Mouse (Mus musculus): Measurements from ENCODE around the gene Skp2. TPM values are rescaled to one million over a fixed set of nuclear protein-coding genes. Genes with fewer than 3 reads are reported as not detected.
"Not testable (repeated sequence)": the region's sequence is repeated elsewhere in the genome, so short reads cannot be mapped to it uniquely, and the experiment has no call there.

The Skp2 gene
- polyA plus RNA-seq (2014; fragmentation: Nextera tagmentation; extraction: Ambion mirVana), result 19.7 and 25.7 TPM in 2 replicates

DNA sequence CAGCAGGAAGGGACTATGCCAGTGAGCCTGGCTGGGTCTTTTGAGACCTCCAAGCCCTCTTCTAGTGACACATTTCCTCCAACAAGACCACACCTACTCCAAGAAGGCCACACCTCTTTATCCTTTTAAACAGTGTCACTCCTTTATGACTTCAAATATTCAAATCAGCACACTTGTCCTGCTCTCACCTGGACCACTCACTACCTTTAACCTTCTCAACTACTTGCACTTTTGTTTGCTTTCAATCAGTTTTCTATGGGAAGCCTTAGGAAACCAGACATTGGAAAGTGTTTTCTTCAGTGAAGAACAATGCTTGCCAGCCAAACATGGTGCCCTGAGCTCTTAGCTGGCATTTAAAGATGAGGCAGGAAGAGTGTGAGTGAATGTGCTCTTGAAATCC, at the start of gene Skp2:
Skp2 (minus strand) TSS at position 101 of the 400 bp plus-strand sequence.
- Histone ChIP-seq H3K27ac (no peak within 1 kb of the TSS), H3K9ac (no peak within 1 kb of the TSS), H3K4me1 (replicated peaks; ENCODE audit: control insufficient read depth, insufficient read depth, low read length) (no peaks in the 10 kb centered on the region), H3K36me3 (replicated peaks; ENCODE audit: control insufficient read depth, insufficient read depth) (peaks cover 71% of the 10 kb centered on the region), H3K4me2 (replicated peaks) (no peak within 1 kb of the TSS), H3K4me3 (replicated peaks; ENCODE audit: low read length) (no peak within 1 kb of the TSS), H3K27me3 (ENCODE audit: control insufficient read depth, insufficient read depth, low read length) (no peaks in the 10 kb centered on the region), H3K9me3 (ENCODE audit: control insufficient read depth, low read length) (no peaks in the 10 kb centered on the region)
- no peak for ATAC-seq (ENCODE audit: low FRiP score)
- DNase-seq (ENCODE audit: low spot score), result no peak

- no peak overlapping the region for H3K9ac ChIP-seq
- DNase-seq (ENCODE audit: low spot score) (no peak), ATAC-seq (ENCODE audit: low FRiP score) (no peak)
- peaks cover 30% of the 10 kb centered on the region for H3K36me3 ChIP-seq (replicated peaks; ENCODE audit: control insufficient read depth, insufficient read depth)
- no peak overlapping the region for H3K4me2 ChIP-seq (replicated peaks)
- WGBS, result 64% methylated on average over 6 of the region's 6 CpGs
- H3K27ac ChIP-seq, result no peak overlapping the region
- H3K4me3 ChIP-seq (replicated peaks; ENCODE audit: low read length), result no peak overlapping the region
- no peaks in the 10 kb centered on the region for H3K9me3 ChIP-seq (ENCODE audit: control insufficient read depth, low read length)
- no peaks in the 10 kb centered on the region for H3K4me1 ChIP-seq (replicated peaks; ENCODE audit: control insufficient read depth, insufficient read depth, low read length)
- H3K27me3 ChIP-seq (ENCODE audit: control insufficient read depth, insufficient read depth, low read length), result no peaks in the 10 kb centered on the region
These were observed 43.2 kb upstream of the Skp2 start for GRCm38 (mm10) chr15:9198421-9198820.

DNA sequence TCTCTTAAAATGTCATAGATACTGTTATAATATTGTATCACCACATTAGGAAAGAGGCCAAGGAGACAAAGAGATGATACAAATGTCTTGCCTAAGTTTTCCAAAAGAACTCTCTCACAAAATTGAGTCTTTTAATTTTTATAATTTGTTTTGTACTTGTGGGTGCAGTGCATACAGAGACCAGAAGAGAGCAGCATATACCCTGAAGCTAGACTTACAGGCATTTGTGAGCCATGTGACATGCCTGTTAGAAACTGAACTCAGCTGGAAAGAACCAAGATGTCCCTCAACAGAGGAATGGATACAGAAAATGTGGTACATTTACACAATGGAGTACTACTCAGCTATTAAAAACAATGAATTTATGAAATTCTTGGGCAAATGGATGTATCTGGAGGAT, 37.5 kb upstream of the Skp2 start:
- H3K4me1 ChIP-seq (replicated peaks; ENCODE audit: control insufficient read depth, insufficient read depth, low read length); H3K9ac ChIP-seq; ATAC-seq (ENCODE audit: low FRiP score); DNase-seq (ENCODE audit: low spot score); H3K9me3 ChIP-seq (ENCODE audit: control insufficient read depth, low read length); H3K4me3 ChIP-seq (replicated peaks; ENCODE audit: low read length); H3K27me3 ChIP-seq (ENCODE audit: control insufficient read depth, insufficient read depth, low read length); H3K4me2 ChIP-seq (replicated peaks); H3K27ac ChIP-seq: not testable (repeated sequence)
- H3K36me3 ChIP-seq (replicated peaks; ENCODE audit: control insufficient read depth, insufficient read depth), result peaks cover 52% of the 10 kb centered on the region

- Histone ChIP-seq H3K27ac (no peak overlapping the region), H3K27me3 (ENCODE audit: control insufficient read depth, insufficient read depth, low read length) (no peaks in the 10 kb centered on the region), H3K36me3 (replicated peaks; ENCODE audit: control insufficient read depth, insufficient read depth) (peaks cover 55% of the 10 kb centered on the region), H3K9ac (no peak overlapping the region), H3K4me2 (replicated peaks) (no peak overlapping the region), H3K9me3 (ENCODE audit: control insufficient read depth, low read length) (no peaks in the 10 kb centered on the region), H3K4me1 (replicated peaks; ENCODE audit: control insufficient read depth, insufficient read depth, low read length) (no peaks in the 10 kb centered on the region), H3K4me3 (replicated peaks; ENCODE audit: low read length) (no peak overlapping the region)
- WGBS, result 98% methylated on average over 2 of the region's 2 CpGs
- DNase-seq (ENCODE audit: low spot score), result no peak
- no peak for ATAC-seq (ENCODE audit: low FRiP score)
These were observed 34.6 kb upstream of the Skp2 start for GRCm38 (mm10) chr15:9189796-9190195.

DNA sequence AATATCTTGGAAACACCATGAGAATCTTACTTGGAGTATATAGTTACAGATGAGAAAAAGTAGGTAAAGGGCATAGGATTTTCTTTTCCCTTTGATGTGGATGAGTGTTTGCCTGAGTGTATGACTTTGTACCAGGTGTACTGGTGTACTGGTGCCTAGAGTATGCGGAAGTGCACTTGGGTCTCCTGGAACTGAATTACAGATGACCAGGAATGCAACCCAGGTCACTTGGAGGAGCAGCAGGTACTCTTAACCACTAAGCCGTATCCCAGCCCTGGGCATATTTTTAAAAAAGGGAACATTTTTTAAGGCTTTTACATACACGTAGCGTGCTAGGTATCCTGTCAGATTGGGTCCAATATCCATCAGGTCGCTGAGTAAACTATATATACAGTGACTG, 28.8 kb upstream of the Skp2 start:
- Histone ChIP-seq H3K4me2 (replicated peaks) (no peak overlapping the region), H3K4me3 (replicated peaks; ENCODE audit: low read length) (no peak overlapping the region), H3K4me1 (replicated peaks; ENCODE audit: control insufficient read depth, insufficient read depth, low read length) (no peaks in the 10 kb centered on the region), H3K27me3 (ENCODE audit: control insufficient read depth, insufficient read depth, low read length) (no peaks in the 10 kb centered on the region), H3K36me3 (replicated peaks; ENCODE audit: control insufficient read depth, insufficient read depth) (peaks cover 65% of the 10 kb centered on the region), H3K9ac (no peak overlapping the region), H3K27ac (no peak overlapping the region), H3K9me3 (ENCODE audit: control insufficient read depth, low read length) (no peaks in the 10 kb centered on the region)
- DNase-seq (ENCODE audit: low spot score) (no peak), ATAC-seq (ENCODE audit: low FRiP score) (no peak)
- 98% methylated on average over 5 of the region's 5 CpGs for WGBS

GRCm38 (mm10) chr15:9177038-9177437, 21.8 kb upstream of the Skp2 start:
- no peak overlapping the region for H3K4me3 ChIP-seq (replicated peaks; ENCODE audit: low read length)
- DNase-seq (ENCODE audit: low spot score) (no peak), ATAC-seq (ENCODE audit: low FRiP score) (no peak)
- no peak overlapping the region for H3K27ac ChIP-seq
- H3K36me3 ChIP-seq (replicated peaks; ENCODE audit: control insufficient read depth, insufficient read depth), result peaks cover 61% of the 10 kb centered on the region
- H3K27me3 ChIP-seq (ENCODE audit: control insufficient read depth, insufficient read depth, low read length), result no peaks in the 10 kb centered on the region
- H3K4me2 ChIP-seq (replicated peaks), result no peak overlapping the region
- WGBS, result 95% methylated on average over 3 of the region's 3 CpGs
- no peak overlapping the region for H3K9ac ChIP-seq
- H3K9me3 ChIP-seq (ENCODE audit: control insufficient read depth, low read length), result no peaks in the 10 kb centered on the region
- no peaks in the 10 kb centered on the region for H3K4me1 ChIP-seq (replicated peaks; ENCODE audit: control insufficient read depth, insufficient read depth, low read length)

DNA sequence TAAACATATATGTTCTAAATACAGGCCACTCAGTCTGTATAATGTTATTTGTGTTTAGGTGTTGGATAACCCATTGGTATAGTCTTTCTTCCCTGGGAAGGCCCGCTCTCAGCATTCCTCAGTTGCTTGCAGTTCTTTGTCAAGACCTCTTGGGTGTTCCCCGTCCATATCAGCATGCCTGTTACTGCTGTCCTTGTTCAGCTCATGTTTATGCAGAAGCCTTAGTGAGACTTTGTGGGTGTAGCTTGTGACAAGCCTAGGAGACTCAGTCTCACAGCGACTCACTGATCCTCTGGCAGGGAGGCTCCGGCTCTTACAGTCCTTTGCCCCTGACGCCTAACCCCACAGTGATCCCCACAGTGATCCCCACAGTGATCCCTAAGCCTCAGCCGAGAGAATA, 8.9 kb upstream of the Skp2 start:
- Histone ChIP-seq H3K4me2 (replicated peaks) (no peak overlapping the region), H3K27ac (no peak overlapping the region), H3K9me3 (ENCODE audit: control insufficient read depth, low read length) (no peaks in the 10 kb centered on the region), H3K4me3 (replicated peaks; ENCODE audit: low read length) (no peak overlapping the region), H3K27me3 (ENCODE audit: control insufficient read depth, insufficient read depth, low read length) (no peaks in the 10 kb centered on the region), H3K4me1 (replicated peaks; ENCODE audit: control insufficient read depth, insufficient read depth, low read length) (no peaks in the 10 kb centered on the region), H3K36me3 (replicated peaks; ENCODE audit: control insufficient read depth, insufficient read depth) (peaks cover 58% of the 10 kb centered on the region), H3K9ac (no peak overlapping the region)
- WGBS, result 53% methylated on average over 6 of the region's 6 CpGs
- no peak for DNase-seq (ENCODE audit: low spot score)
- no peak for ATAC-seq (ENCODE audit: low FRiP score)

GRCm38 (mm10) chr15:9162557-9163070, 7.4 kb upstream of the Skp2 start:
- peaks cover 49% of the 10 kb centered on the region for H3K36me3 ChIP-seq (replicated peaks; ENCODE audit: control insufficient read depth, insufficient read depth)
- DNase-seq (ENCODE audit: low spot score), result no peak
- WGBS, result 66% methylated on average over 4 of the region's 4 CpGs
- H3K27ac ChIP-seq, result no peak overlapping the region
- H3K4me2 ChIP-seq (replicated peaks), result no peak overlapping the region
- H3K4me3 ChIP-seq (replicated peaks; ENCODE audit: low read length), result no peak overlapping the region
- no peak overlapping the region for H3K9ac ChIP-seq
- H3K27me3 ChIP-seq (ENCODE audit: control insufficient read depth, insufficient read depth, low read length), result no peaks in the 10 kb centered on the region
- no peak for ATAC-seq (ENCODE audit: low FRiP score)
- H3K9me3 ChIP-seq (ENCODE audit: control insufficient read depth, low read length), result no peaks in the 10 kb centered on the region
- H3K4me1 ChIP-seq (replicated peaks; ENCODE audit: control insufficient read depth, insufficient read depth, low read length), result no peaks in the 10 kb centered on the region

GRCm38 (mm10) chr15:9140684-9141171, 14.5 kb downstream of the Skp2 start:
- under 1% methylated on average over 37 of the region's 37 CpGs for WGBS
- ATAC-seq (ENCODE audit: low FRiP score), result peak; percentile 90
- peaks cover 15% of the 10 kb centered on the region for H3K4me1 ChIP-seq (replicated peaks; ENCODE audit: control insufficient read depth, insufficient read depth, low read length)
- H3K9me3 ChIP-seq (ENCODE audit: control insufficient read depth, low read length), result no peaks in the 10 kb centered on the region
- H3K27me3 ChIP-seq (ENCODE audit: control insufficient read depth, insufficient read depth, low read length), result no peaks in the 10 kb centered on the region
- peak; percentile 49 for DNase-seq (ENCODE audit: low spot score)
- peak overlapping the region; percentile 69 for H3K27ac ChIP-seq
- peak overlapping the region; percentile 75 for H3K9ac ChIP-seq
- H3K4me3 ChIP-seq (replicated peaks; ENCODE audit: low read length), result peak overlapping the region; percentile 65
- peak overlapping the region; percentile 82 for H3K4me2 ChIP-seq (replicated peaks)
- H3K36me3 ChIP-seq (replicated peaks; ENCODE audit: control insufficient read depth, insufficient read depth), result peaks cover 22% of the 10 kb centered on the region

DNA sequence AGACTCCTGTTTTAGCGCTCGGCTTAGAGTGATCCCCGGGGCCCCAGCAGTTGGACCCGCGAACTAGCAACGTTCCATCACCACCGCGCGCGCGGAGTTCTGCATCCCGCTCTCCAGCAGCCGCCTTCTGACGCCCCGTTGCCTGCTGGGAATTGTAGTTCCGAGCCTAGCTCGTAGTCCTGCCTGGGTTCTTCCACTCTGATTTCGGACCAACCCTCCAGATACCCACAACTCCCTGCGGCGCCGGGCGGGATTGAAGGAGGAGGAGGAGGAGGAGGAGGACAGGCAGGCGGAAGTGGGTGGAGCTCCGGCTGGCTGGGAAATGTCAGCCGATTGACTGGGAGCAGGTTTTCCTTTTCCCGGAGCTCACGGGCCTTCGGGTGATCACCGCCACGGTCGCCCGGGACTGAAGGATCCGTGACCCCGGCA, 15.0 kb downstream of the Skp2 start, which contains the start of gene Lmbrd2:
Lmbrd2 (plus strand) TSS at position 299 of the 429 bp plus-strand sequence.
- Histone ChIP-seq H3K27ac (peak within 1 kb of the TSS; percentile 69), H3K4me1 (replicated peaks; ENCODE audit: control insufficient read depth, insufficient read depth, low read length) (peaks cover 15% of the 10 kb centered on the region), H3K9me3 (ENCODE audit: control insufficient read depth, low read length) (no peaks in the 10 kb centered on the region), H3K4me3 (replicated peaks; ENCODE audit: low read length) (peak within 1 kb of the TSS; percentile 65), H3K4me2 (replicated peaks) (peak within 1 kb of the TSS; percentile 82), H3K36me3 (replicated peaks; ENCODE audit: control insufficient read depth, insufficient read depth) (peaks cover 25% of the 10 kb centered on the region), H3K27me3 (ENCODE audit: control insufficient read depth, insufficient read depth, low read length) (no peaks in the 10 kb centered on the region), H3K9ac (peak within 1 kb of the TSS; percentile 75)
- WGBS, result under 1% methylated on average over 34 of the region's 34 CpGs
- DNase-seq (ENCODE audit: low spot score) (peak; percentile 98), ATAC-seq (ENCODE audit: low FRiP score) (peak; percentile 99)
